Mouse (Mus musculus) CH12.LX (cell line): ENCODE measurements around the gene Nfix. TPM values are rescaled to one million over a fixed set of nuclear protein-coding genes. Genes with fewer than 3 reads are reported as not detected.

Experiments
- DNase-seq: peaks from one replicate; pipeline ENCODE4 v3.0.0-alpha.2; 2013; ENCODE audit errors: extremely low read depth
- H3K27ac ChIP-seq: 2 replicates; pipeline ENCODE4 v1.5.1; 2012; ENCODE audit warnings: low read depth, mild to moderate bottlenecking, control low read depth, moderate library complexity; ENCODE audit not compliant: insufficient read depth
- H3K27me3 ChIP-seq: replicated peaks from 2 replicates; pipeline ENCODE3; 2012; ENCODE audit warnings: inconsistent platforms
- H3K36me3 ChIP-seq, 2 experiments: replicated peaks in 1 of 2; 2 replicates each; pipeline versions ENCODE3 to v1.6.1; 2012; ENCODE audit warnings: inconsistent platforms in 1 of 2, low read length in 1 of 2, mild to moderate bottlenecking in 1 of 2, mixed read lengths in 1 of 2, moderate library complexity in 1 of 2; ENCODE audit not compliant: control insufficient read depth in 1 of 2, insufficient read depth in 1 of 2
- H3K4me1 ChIP-seq, 2 experiments: 2 replicates each; pipeline ENCODE4 v1.6.1; 2012; ENCODE audit warnings: inconsistent platforms in 1 of 2, moderate library complexity in 1 of 2; ENCODE audit not compliant: insufficient read depth in 2 of 2, control insufficient read depth in 1 of 2
- H3K4me2 ChIP-seq: 2 replicates; pipeline ENCODE4 v1.6.1; 2012; ENCODE audit warnings: low read depth, mild to moderate bottlenecking, control low read depth; ENCODE audit not compliant: poor library complexity, insufficient read depth, severe bottlenecking
- H3K4me3 ChIP-seq, 3 experiments: fragments of 150-350 bp in 1 of 3; sonication (generic) in 1 of 3; replicated peaks in 1 of 3; 2 replicates each; pipeline versions ENCODE3 to v1.5.1; 2011 to 2012; ENCODE audit warnings: low read depth in 2 of 3, low read length in 2 of 3, mild to moderate bottlenecking in 2 of 3, moderate library complexity in 2 of 3, control low read depth in 1 of 3, improper control_type of control experiment in 1 of 3, inconsistent platforms in 1 of 3, mixed read lengths in 1 of 3; ENCODE audit not compliant: poor library complexity in 1 of 3
- H3K79me2 ChIP-seq: replicated peaks from 2 replicates; pipeline ENCODE4 v1.6.1; 2012; ENCODE audit warnings: mild to moderate bottlenecking, moderate library complexity; ENCODE audit not compliant: control insufficient read depth, poor library complexity, insufficient read depth, severe bottlenecking; ENCODE audit errors: extremely low read depth
- H3K9ac ChIP-seq: 2 replicates; pipeline ENCODE4 v1.6.1; 2012; ENCODE audit warnings: low read depth, mild to moderate bottlenecking, control low read depth, moderate library complexity; ENCODE audit not compliant: insufficient read depth
- H3K9me3 ChIP-seq: replicated peaks from 2 replicates; pipeline ENCODE3; 2012; ENCODE audit warnings: low read length, inconsistent platforms, mixed read lengths
- CTCF ChIP-seq, 2 experiments: IDR thresholded peaks in 1 of 2; conservative IDR thresholded peaks in 1 of 2; 2 replicates each; pipeline ENCODE4 v1.5.1; 2011 to 2012; ENCODE audit warnings: low read depth in 2 of 2, low read length in 2 of 2, improper control_type of control experiment in 1 of 2, inconsistent platforms in 1 of 2, mild to moderate bottlenecking in 1 of 2, moderate library complexity in 1 of 2
- E2F4 ChIP-seq: IDR thresholded peaks from 2 replicates; pipeline ENCODE4 v1.6.1; 2011; ENCODE audit warnings: low read depth, low read length, improper control_type of control experiment; ENCODE audit not compliant: insufficient replicate concordance
- GABPA ChIP-seq: IDR thresholded peaks from 2 replicates; pipeline ENCODE4 v1.6.1; 2012; ENCODE audit warnings: low read depth, low read length, improper control_type of control experiment, inconsistent platforms; ENCODE audit not compliant: insufficient replicate concordance
- HCFC1 ChIP-seq: IDR thresholded peaks from 2 replicates; pipeline ENCODE4 v1.6.1; 2012; ENCODE audit warnings: low read depth, mild to moderate bottlenecking, inconsistent platforms, low read length, improper control_type of control experiment
- JUN ChIP-seq: IDR thresholded peaks from 2 replicates; pipeline ENCODE4 v1.6.1; 2011; ENCODE audit warnings: low read depth, mild to moderate bottlenecking, low read length, improper control_type of control experiment, moderate library complexity; ENCODE audit not compliant: insufficient read depth
- JUND ChIP-seq: conservative IDR thresholded peaks from 2 replicates; pipeline ENCODE4 v1.6.1; 2011; ENCODE audit warnings: low read depth, low read length, improper control_type of control experiment
- MXI1 ChIP-seq: IDR thresholded peaks from 2 replicates; pipeline ENCODE4 v1.6.1; 2011; ENCODE audit warnings: mild to moderate bottlenecking, low read depth, low read length, improper control_type of control experiment
- MYC ChIP-seq: IDR thresholded peaks from 2 replicates; pipeline ENCODE4 v1.6.1; 2011; ENCODE audit warnings: low read depth, mild to moderate bottlenecking, improper control_type of control experiment, low read length
- NELFE ChIP-seq: IDR thresholded peaks from 2 replicates; pipeline ENCODE4 v1.6.1; 2011; ENCODE audit warnings: low read depth, low read length, improper control_type of control experiment
- POLR2A ChIP-seq: IDR thresholded peaks from 2 replicates; pipeline ENCODE4 v1.6.1; 2011; ENCODE audit warnings: low read depth, mild to moderate bottlenecking, improper control_type of control experiment, low read length
- RCOR1 ChIP-seq: conservative IDR thresholded peaks from 2 replicates; pipeline ENCODE4 v1.6.1; 2012; ENCODE audit warnings: low read depth, mild to moderate bottlenecking, inconsistent platforms, low read length, improper control_type of control experiment
- SMC3 ChIP-seq: IDR thresholded peaks from 2 replicates; pipeline ENCODE4 v1.6.1; 2011; ENCODE audit warnings: low read depth, low read length, improper control_type of control experiment
- TBP ChIP-seq: conservative IDR thresholded peaks from 2 replicates; pipeline ENCODE4 v1.6.1; 2011; ENCODE audit warnings: low read depth, low read length, improper control_type of control experiment
- UBTF ChIP-seq: IDR thresholded peaks from 2 replicates; pipeline ENCODE4 v1.6.1; 2012; ENCODE audit warnings: low read depth, mild to moderate bottlenecking, inconsistent platforms, low read length, improper control_type of control experiment, moderate library complexity
- USF2 ChIP-seq: conservative IDR thresholded peaks from 2 replicates; pipeline ENCODE4 v1.6.1; 2011; ENCODE audit warnings: low read depth, low read length, improper control_type of control experiment
- ZC3H11A ChIP-seq: IDR thresholded peaks from 2 replicates; pipeline ENCODE4 v1.6.1; 2012; ENCODE audit warnings: low read depth, mild to moderate bottlenecking, inconsistent platforms, low read length, improper control_type of control experiment
- ZNF384 ChIP-seq: IDR thresholded peaks from 2 replicates; pipeline ENCODE4 v1.6.1; 2012; ENCODE audit warnings: low read depth, low read length, improper control_type of control experiment, inconsistent platforms
- dilution Hi-C: fragments of 300-500 bp; cut with MboI; formaldehyde crosslinking; loops from 2 replicates; pipeline ENCODE4 v1.14.3; 2020; ENCODE audit warnings: low sequenced_read_pairs; ENCODE audit not compliant: extremely low pct_unique_long_range_greater_than_20kb, extremely low pct_ligation_motif_present
- in situ Hi-C: fragments of 300-500 bp; cut with MboI; formaldehyde crosslinking; loops from 3 replicates; pipeline ENCODE4 v1.14.3; 2019; ENCODE audit warnings: low sequenced_read_pairs, low pct_ligation_motif_present, low pct_unique_long_range_greater_than_20kb, mixed read lengths
- polyA plus RNA-seq: library from polyadenylated mRNA; unstranded; fragments of >175 nt; gene quantifications from 2 replicates; pipeline ENCODE4 v1.2.1, GENCODE M21; 2012; ENCODE audit warnings: low read depth; ENCODE audit not compliant: insufficient read length
- total RNA-seq, 2 experiments: library from RNA; depleted of rRNA; stranded (reverse); fragments of 300-350 nt in 1 of 2; fragments of >200 nt in 1 of 2; gene quantifications; 2 replicates each; pipeline ENCODE4 v1.2.3; 2012 to 2014

The Nfix gene
- total and polyA plus RNA-seq, 3 experiments, result 0.09 to 10.5 (median 1.1) TPM

GRCm38 (mm10) chr8:84789855-84790486 lies 10.2 kb downstream of the Nfix start:
- H3K79me2 ChIP-seq, result no peaks in the 10 kb centered on the region
- H3K27ac ChIP-seq, result no peak overlapping the region
- H3K36me3 ChIP-seq, result no peaks in the 10 kb centered on the region
- H3K4me2 ChIP-seq, result no peak overlapping the region
- TF ChIP-seq SMC3 (no peak), MXI1 (no peak), JUN (no peak), UBTF (no peak), NELFE (no peak), HCFC1 (no peak), ZC3H11A (no peak), JUND (no peak), GABPA (no peak), E2F4 (no peak), RCOR1 (no peak), CTCF (conservative IDR thresholded peaks at IDR 0.05 in 1 of 2, IDR thresholded peaks at IDR 0.05 in 1 of 2; ENCODE audit: low read depth in 2 of 2, low read length in 2 of 2) (no peak), TBP (no peak), MYC (no peak), POLR2A (no peak), ZNF384 (no peak)
- peaks cover 94% of the 10 kb centered on the region for H3K27me3 ChIP-seq
- no peaks in the 10 kb centered on the region for H3K4me1 ChIP-seq
- DNase-seq, result no peak
- no peak overlapping the region for H3K9ac ChIP-seq
- in situ Hi-C loops, result no loop called here
- no peak overlapping the region for H3K4me3 ChIP-seq
- dilution Hi-C loops, result no loop called here
- H3K9me3 ChIP-seq, result no peaks in the 10 kb centered on the region

- H3K4me2 ChIP-seq, result no peak overlapping the region
- no peak overlapping the region for H3K4me3 ChIP-seq
- H3K9ac ChIP-seq, result no peak overlapping the region
- H3K27ac ChIP-seq, result no peak overlapping the region
- peaks cover 94% of the 10 kb centered on the region for H3K27me3 ChIP-seq
- no peak for DNase-seq
- no peaks in the 10 kb centered on the region for H3K9me3 ChIP-seq
- H3K79me2 ChIP-seq, result no peaks in the 10 kb centered on the region
- in situ Hi-C loops, result no loop called here
- H3K4me1 ChIP-seq, result no peaks in the 10 kb centered on the region
- no peak for TF ChIP-seq MYC
- no peak for TF ChIP-seq USF2
- no peak for TF ChIP-seq POLR2A
- no peak for TF ChIP-seq RCOR1
- TF ChIP-seq ZNF384, result no peak
- H3K36me3 ChIP-seq, result no peaks in the 10 kb centered on the region
- dilution Hi-C loops, result no loop called here
These were observed 10.8 kb downstream of the Nfix start for GRCm38 (mm10) chr8:84789345-84789744.
